Comparison of ENCODE assay signal across 1 mouse cellular context in the genomic region with DNA sequence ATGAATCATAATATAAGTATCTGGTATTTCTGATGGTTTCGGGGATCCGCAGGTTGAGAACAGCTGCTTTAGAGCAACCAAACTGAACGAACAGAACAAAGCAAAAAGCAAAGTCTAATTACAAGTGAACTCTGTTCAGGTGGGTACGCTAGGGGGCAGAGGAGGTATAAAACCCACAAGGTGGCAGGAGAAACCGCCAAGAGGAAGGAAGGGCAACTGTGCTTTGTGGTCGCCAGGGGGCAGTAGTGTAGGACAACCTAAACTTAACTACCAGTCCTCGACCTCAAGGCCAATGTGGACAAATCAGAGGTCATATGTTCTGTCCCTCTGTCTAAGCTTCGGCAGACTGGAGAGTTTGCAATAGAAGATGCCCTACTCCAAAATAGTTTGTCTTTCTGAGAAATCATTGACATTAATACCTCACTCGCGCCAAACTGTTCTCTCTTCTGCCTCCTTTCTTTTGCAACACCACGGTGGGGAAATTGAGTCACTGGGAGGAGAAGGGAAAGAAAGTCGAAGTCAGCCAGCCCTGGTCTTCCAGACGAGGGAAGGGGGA.
TF ChIP-seq lines count a peak whose summit lies in the region.

No protein-coding gene starts in this region.

TF ChIP-seq in myocyte, 11 proteins besides CTCF, POLR2A, EP300 and RAD21:
- TF ChIP-seq CEBPB (IDR thresholded peaks at IDR 0.05; ENCODE audit: insufficient read depth, poor library complexity, severe bottlenecking) = no peak
- TF ChIP-seq SRF (IDR thresholded peaks at IDR 0.05; ENCODE audit: control insufficient read depth, insufficient read length, low read depth) = no peak
- no peak for TF ChIP-seq MAX (IDR thresholded peaks at IDR 0.05; ENCODE audit: low read depth)
- no peak for TF ChIP-seq TCF12 (IDR thresholded peaks at IDR 0.05; ENCODE audit: insufficient read depth, poor library complexity, severe bottlenecking)
- no peak for TF ChIP-seq MYOD1 (IDR thresholded peaks at IDR 0.05; ENCODE audit: control insufficient read depth in 1 of 3, insufficient read length in 2 of 3, low read depth in 2 of 3)
- no peak for TF ChIP-seq USF1 (IDR thresholded peaks at IDR 0.05; ENCODE audit: low read depth)
- no peak for TF ChIP-seq POLR2AphosphoS2 (IDR thresholded peaks at IDR 0.05; ENCODE audit: insufficient read length, low read depth)
- no peak for TF ChIP-seq E2F4 (IDR thresholded peaks at IDR 0.05; ENCODE audit: insufficient read depth)
- TF ChIP-seq REST (IDR thresholded peaks at IDR 0.05; ENCODE audit: insufficient read depth, insufficient read length) = no peak
- no peak for TF ChIP-seq MYOG (IDR thresholded peaks at IDR 0.05; ENCODE audit: control insufficient read depth in 1 of 3, insufficient read depth in 1 of 3, insufficient read length in 2 of 3, low read depth in 2 of 3)
- no peak for TF ChIP-seq TCF3 (IDR thresholded peaks at IDR 0.05; ENCODE audit: insufficient read length, low read depth)
